Mouse (Mus musculus) left cerebral cortex, postnatal 36 days (tissue): ENCODE data around the gene Sgk2. TPM values are rescaled to one million over a fixed set of nuclear protein-coding genes. Genes with fewer than 3 reads are reported as not detected.

Source experiments
- DNase-seq, 2 experiments: peaks; one replicate each; pipeline ENCODE4 v3.0.0; 2021 to 2022; ENCODE audit warnings: low spot score in 2 of 2, mixed read lengths in 1 of 2
- intact Hi-C: fragments of 180-260 bp; cut with DNase I; formaldehyde crosslinking; loops from one replicate; pipeline ENCODE4 v1.15.1; 2025
- total RNA-seq, 2 experiments: library from RNA; stranded (reverse); gene quantifications; 2 replicates each; pipeline ENCODE4 v1.2.3; 2021

Sgk2 gene
- total RNA-seq, 2 experiments from 2014 or later: 0.57 to 0.79 TPM

- intact Hi-C loops: no loop called here
- no peak for DNase-seq
Observed at GRCm38 (mm10) chr2:162986764-162987163, 366 bp upstream of the Sgk2 start.

DNA sequence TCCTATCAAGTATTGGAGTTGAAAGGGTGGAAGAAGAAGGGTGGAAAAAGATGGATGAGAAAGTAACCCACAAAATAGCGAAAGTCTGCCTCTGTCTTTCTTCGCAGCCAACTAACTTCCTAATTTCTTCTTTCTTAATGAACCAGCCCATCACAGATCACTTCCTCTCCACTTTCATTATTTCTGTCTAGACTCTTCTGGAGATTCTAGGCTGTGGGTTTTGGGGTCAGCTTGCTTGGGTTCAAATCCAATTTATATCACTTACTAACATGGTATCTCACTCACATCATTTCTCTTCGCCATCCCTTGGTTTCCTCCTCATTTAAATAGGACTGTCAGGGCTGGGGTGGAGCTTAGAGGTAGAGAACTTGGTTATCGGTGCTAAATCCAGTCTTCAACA lies 1.1 kb downstream of the Sgk2 start:
- intact Hi-C loops: no loop called here
- DNase-seq: no peak

GRCm38 (mm10) chr2:162991394-162992083 lies 4.4 kb downstream of the Sgk2 start:
- intact Hi-C loops: no loop called here

GRCm38 (mm10) chr2:162992084-162992437 lies 4.9 kb downstream of the Sgk2 start:
- no peak for DNase-seq
- intact Hi-C loops: no loop called here

More at GRCm38 (mm10) chr2:162991394-162992083, 4.4 kb downstream of the Sgk2 start:
- DNase-seq: no peak

GRCm38 (mm10) chr2:162993881-162994616 lies 6.9 kb downstream of the Sgk2 start:
- DNase-seq: no peak
- intact Hi-C loops: no loop called here

DNA sequence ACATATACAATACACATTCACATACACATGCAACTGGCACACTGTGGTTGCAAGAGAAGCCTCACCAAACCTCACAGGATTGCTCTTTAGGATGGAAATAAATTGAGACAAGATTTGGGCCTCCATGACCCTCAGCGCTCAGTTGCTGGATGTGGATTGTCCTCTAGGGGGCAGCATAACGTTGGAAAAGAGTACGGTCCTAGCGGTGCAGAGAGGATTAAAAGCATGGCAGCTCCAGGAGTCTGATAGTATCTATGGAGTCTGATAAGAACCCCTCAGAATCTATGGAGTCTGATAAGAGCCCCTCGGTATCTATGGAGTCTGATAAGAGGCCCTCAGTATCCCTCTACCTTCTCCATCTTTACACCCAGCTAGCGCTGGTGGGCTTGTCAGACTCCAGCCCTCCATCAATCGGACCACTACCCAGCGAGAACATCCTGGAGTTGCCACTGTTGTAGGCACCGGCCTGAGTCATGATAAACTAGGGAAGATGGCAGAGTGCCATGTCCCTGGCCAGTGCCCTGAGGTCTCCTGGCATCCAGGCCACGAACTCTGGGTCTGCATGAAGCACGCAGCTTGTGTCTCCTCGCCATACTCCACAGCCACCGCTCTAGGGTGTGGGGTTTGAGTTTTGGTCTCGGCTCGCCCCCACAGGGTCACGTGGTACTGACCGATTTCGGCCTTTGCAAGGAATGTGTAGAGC lies 11.5 kb downstream of the Sgk2 start:
- intact Hi-C loops: no loop called here
- DNase-seq: peak; percentile 30 to 39

GRCm38 (mm10) chr2:162999744-163000143 lies 12.6 kb downstream of the Sgk2 start:
- intact Hi-C loops: no loop called here
- DNase-seq: no peak

DNA sequence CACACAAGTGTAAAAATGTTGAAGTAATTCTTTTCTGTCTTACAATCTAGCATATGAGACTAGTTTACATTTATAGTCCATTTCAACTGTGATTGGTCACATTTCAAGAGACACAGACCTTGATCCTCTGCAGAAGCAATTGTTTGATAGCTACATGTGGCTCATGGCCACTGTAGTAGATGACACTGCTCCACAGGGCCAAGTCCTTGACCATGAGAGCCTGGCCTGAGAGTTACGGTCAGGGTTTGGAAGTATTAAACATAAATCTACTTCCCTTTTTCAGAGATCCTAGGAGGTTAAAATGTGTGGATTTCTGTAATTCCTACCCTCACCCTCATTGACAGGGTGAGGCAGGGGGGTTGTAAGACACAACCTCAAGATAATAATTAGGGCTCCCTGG lies 13.9 kb downstream of the Sgk2 start:
- DNase-seq: no peak
- intact Hi-C loops: no loop called here

GRCm38 (mm10) chr2:163007299-163007698 lies 20.2 kb downstream of the Sgk2 start:
- intact Hi-C loops: no loop called here
- no peak for DNase-seq

GRCm38 (mm10) chr2:163016916-163017743 lies 30.0 kb downstream of the Sgk2 start, which contains the start of gene Ift52:
Ift52 (plus strand) TSS chr2:163017354.
- intact Hi-C loops: loop anchor here (5.0 kb wide), 1 partner anchor 85 kb away; the partner anchor contains the start of gene Srsf6
- peak; percentile 94 to 96 for DNase-seq

DNA sequence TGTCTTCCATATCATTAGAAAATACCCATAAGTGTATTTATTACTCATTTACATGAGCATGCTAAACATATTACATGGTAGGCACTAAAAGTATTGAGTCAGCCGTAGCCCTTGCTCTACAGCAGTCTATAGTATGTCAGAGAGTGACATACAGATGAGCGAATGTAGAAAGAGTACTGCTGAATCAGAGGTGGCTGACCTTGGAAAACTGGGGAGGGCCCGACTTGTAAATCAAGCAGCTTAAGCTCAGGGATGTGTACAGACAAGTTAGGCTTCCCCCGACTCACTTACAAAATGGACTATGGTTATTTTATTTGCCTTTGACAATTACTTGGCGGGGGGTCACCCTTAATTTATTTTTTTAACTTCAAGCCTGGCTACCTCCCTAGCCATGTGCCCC lies 44.2 kb downstream of the Sgk2 start:
- DNase-seq: no peak
- intact Hi-C loops: no loop called here

- DNase-seq: no peak
- intact Hi-C loops: no loop called here
Observed at GRCm38 (mm10) chr2:163031757-163032156, 44.6 kb downstream of the Sgk2 start.

DNA sequence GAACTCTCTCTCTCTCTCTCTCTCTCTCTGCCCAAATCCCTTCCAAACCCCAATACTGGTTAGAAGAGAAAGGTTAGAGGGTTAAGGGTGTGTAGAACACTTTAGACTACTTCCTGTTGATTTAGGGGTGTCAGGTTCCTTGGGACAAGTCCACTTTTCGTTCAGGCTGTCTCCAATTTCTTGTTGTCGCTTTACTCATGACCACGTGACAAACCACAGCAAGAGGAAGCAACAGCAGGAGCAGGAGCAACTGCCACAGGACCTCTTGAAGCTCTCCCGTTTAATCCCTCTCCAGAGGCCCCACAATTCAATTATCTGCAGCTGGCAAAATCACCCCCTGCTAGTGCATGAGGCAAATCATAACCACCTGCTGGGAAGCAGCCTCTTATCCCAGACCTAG lies 45.5 kb downstream of the Sgk2 start:
- intact Hi-C loops: no loop called here
- no peak for DNase-seq

- no peak for DNase-seq
- intact Hi-C loops: no loop called here
Observed at GRCm38 (mm10) chr2:163039940-163040339, 52.8 kb downstream of the Sgk2 start.

DNA sequence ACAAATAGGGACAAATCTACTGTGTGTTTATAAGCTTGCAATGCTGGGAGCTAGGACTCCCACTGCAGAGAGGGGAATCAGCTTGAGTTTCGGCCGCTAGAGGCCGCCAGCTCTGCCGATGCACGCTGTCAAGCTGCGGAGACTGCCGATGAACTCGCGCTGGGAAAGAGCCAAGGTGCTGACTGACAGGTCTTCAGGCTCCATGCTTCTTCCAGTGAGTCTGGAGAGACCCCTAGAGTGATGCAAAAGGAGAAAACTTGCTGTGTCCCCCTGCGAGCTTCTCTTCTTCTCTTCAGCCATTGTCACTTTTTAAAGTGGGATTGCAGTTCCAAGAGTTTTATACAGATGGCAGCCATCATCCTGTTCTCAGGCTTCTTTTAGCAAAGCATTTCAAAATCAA lies 61.0 kb downstream of the Sgk2 start:
- peak; percentile 55 to 61 for DNase-seq
- intact Hi-C loops: loop anchor here (5.0 kb wide), 1 partner anchor 354 kb away; no protein-coding TSS in a partner anchor

DNA sequence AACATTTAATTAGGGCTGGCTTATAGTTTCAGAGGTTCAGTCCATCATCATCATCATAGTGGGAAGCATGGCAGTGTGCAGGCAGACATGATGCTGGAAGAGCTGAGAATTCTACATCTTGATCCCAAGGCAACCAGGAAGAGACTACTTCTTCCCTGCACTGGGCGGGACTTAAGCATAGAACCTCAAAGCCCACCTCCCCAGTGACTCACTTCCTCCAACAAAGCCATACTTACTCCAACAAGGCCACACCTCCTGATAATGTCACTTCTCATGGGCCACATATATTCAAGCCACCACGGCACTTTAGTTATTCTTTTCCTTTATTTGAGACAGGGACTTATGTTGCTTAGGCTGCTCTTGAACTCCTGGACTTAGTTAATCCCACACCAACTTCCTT lies 62.0 kb downstream of the Sgk2 start:
- intact Hi-C loops: loop anchor here (5.0 kb wide), 1 partner anchor 353 kb away; no protein-coding TSS in a partner anchor

DNA sequence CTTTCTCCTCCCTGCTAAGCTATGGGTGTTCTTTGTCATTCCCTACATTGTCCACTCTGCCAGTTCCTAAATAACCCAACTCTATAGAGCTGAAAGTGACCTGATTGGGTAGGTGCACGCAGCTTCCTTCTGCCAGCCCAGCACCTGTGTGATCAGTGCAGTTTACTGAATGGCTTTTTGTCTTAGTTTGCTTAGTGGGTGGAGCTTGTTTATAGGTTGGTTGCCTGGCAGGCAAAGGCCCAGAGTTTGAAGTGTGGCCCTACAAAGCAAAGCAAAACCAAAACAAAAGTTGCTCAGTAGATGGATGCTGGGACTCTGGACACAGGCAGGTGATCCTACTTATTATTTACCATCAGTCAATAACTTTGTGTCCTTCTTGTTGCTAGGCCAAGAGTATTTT lies 64.6 kb downstream of the Sgk2 start:
- DNase-seq: no peak
- intact Hi-C loops: loop anchor here (2.0 kb wide), 1 partner anchor 279 kb away; no protein-coding TSS in a partner anchor

More for the DNA sequence above, 62.0 kb downstream of the Sgk2 start:
- DNase-seq: no peak

DNA sequence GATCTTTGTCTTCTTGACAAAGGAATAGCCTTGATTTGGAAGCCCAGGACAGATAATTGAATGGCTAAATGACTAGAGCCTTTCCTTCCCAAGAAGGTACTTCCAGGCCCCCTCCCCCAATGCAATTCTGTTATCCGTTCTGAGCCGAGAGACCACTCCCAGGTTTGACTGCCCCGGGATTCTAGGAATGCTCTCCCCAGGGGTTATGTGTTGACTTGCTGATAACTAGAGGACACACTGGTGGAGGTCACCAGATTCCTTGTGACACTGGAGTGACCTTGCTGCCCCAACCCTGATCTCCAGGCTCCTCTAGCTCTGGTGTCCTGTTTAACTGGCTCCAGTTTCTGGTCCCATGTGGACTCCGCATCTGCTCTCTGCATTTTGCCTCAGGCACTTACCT lies 65.0 kb downstream of the Sgk2 start:
- intact Hi-C loops: no loop called here
- no peak for DNase-seq

- intact Hi-C loops: no loop called here
- no peak for DNase-seq
Observed at GRCm38 (mm10) chr2:163052826-163053225, 65.7 kb downstream of the Sgk2 start.
